Mouse (Mus musculus): Measurements from ENCODE around the gene Pip4k2c.

The Pip4k2c gene

GRCm38 (mm10) chr10:127211414-127211854, at the start of gene Pip4k2c:
Gene Pip4k2c, minus strand, starts transcription at chr10:127211585.
- DNase-seq (ENCODE audit: low spot score in 2 of 2): peak; percentile 87 to 92

- DNase-seq (ENCODE audit: low spot score in 2 of 2): no peak
Observed at GRCm38 (mm10) chr10:127258489-127258888, 47.1 kb upstream of the Pip4k2c start.

GRCm38 (mm10) chr10:127257790-127258189, 46.4 kb upstream of the Pip4k2c start:
- no peak for DNase-seq (ENCODE audit: low spot score in 2 of 2)

- no peak for DNase-seq (ENCODE audit: low spot score in 2 of 2)
Observed at GRCm38 (mm10) chr10:127255625-127256345, 44.4 kb upstream of the Pip4k2c start.

GRCm38 (mm10) chr10:127250810-127251209, 39.4 kb upstream of the Pip4k2c start:
- DNase-seq (ENCODE audit: low spot score in 2 of 2): no peak

- no peak for DNase-seq (ENCODE audit: low spot score in 2 of 2)
Observed at GRCm38 (mm10) chr10:127238241-127238824, 26.9 kb upstream of the Pip4k2c start.

- no peak for DNase-seq (ENCODE audit: low spot score in 2 of 2)
Observed at GRCm38 (mm10) chr10:127236541-127236940, 25.2 kb upstream of the Pip4k2c start.

- peak in 1 of 2 experiments; percentile 29 for DNase-seq (ENCODE audit: low spot score in 2 of 2)
Observed at GRCm38 (mm10) chr10:127233141-127233540, 21.8 kb upstream of the Pip4k2c start.

GRCm38 (mm10) chr10:127231741-127232140, 20.4 kb upstream of the Pip4k2c start:
- DNase-seq (ENCODE audit: low spot score in 2 of 2): no peak

GRCm38 (mm10) chr10:127230693-127231092, 19.3 kb upstream of the Pip4k2c start:
- peak in 1 of 2 experiments; percentile 10 for DNase-seq (ENCODE audit: low spot score in 2 of 2)

- peak; percentile 59 to 65 for DNase-seq (ENCODE audit: low spot score in 2 of 2)
Observed at GRCm38 (mm10) chr10:127228897-127229296, 17.5 kb upstream of the Pip4k2c start.

GRCm38 (mm10) chr10:127227163-127227562, 15.8 kb upstream of the Pip4k2c start:
- DNase-seq (ENCODE audit: low spot score in 2 of 2): no peak

- DNase-seq (ENCODE audit: low spot score in 2 of 2): peak in 1 of 2 experiments; percentile 12
Observed at GRCm38 (mm10) chr10:127226318-127226895, 15.0 kb upstream of the Pip4k2c start.

GRCm38 (mm10) chr10:127225732-127226131, 14.3 kb upstream of the Pip4k2c start:
- peak; percentile 55 to 68 for DNase-seq (ENCODE audit: low spot score in 2 of 2)

GRCm38 (mm10) chr10:127225213-127225612, 13.8 kb upstream of the Pip4k2c start:
- DNase-seq (ENCODE audit: low spot score in 2 of 2): no peak

- DNase-seq (ENCODE audit: low spot score in 2 of 2): no peak
Observed at GRCm38 (mm10) chr10:127218339-127218738, 7.0 kb upstream of the Pip4k2c start.

GRCm38 (mm10) chr10:127217177-127217576, 5.8 kb upstream of the Pip4k2c start:
- no peak for DNase-seq (ENCODE audit: low spot score in 2 of 2)

GRCm38 (mm10) chr10:127216456-127216855, 5.1 kb upstream of the Pip4k2c start:
- DNase-seq (ENCODE audit: low spot score in 2 of 2): no peak

GRCm38 (mm10) chr10:127214422-127214803, 3.0 kb upstream of the Pip4k2c start:
- DNase-seq (ENCODE audit: low spot score in 2 of 2): no peak

- DNase-seq (ENCODE audit: low spot score in 2 of 2): no peak
Observed at GRCm38 (mm10) chr10:127213704-127214421, 2.5 kb upstream of the Pip4k2c start.

GRCm38 (mm10) chr10:127213272-127213671, 1.9 kb upstream of the Pip4k2c start:
- no peak for DNase-seq (ENCODE audit: low spot score in 2 of 2)

GRCm38 (mm10) chr10:127210961-127211405, 402 bp downstream of the Pip4k2c start:
- DNase-seq (ENCODE audit: low spot score in 2 of 2): no peak
